Mouse (Mus musculus) MEL (cell line): Measurements from ENCODE around the gene Maml2. TPM values are rescaled to one million over a fixed set of nuclear protein-coding genes. Genes with fewer than 3 reads are reported as not detected.

Source experiments
- DNase-seq: peaks from one replicate; pipeline ENCODE4 v3.0.0; 2011; ENCODE audit warnings: low read depth, low spot score
- H3K27ac ChIP-seq: 2 replicates; pipeline ENCODE4 v1.5.1; 2012; ENCODE audit warnings: low read depth, mild to moderate bottlenecking, control low read depth, low read length, moderate library complexity; ENCODE audit not compliant: control insufficient read depth
- H3K27me3 ChIP-seq, 2 experiments: fragments of 150-350 bp in 1 of 2; sonication (generic) in 1 of 2; 2 replicates each; pipeline ENCODE4 v1.6.1; 2012; ENCODE audit warnings: low read length in 2 of 2, mild to moderate bottlenecking in 2 of 2, improper control_type of control experiment in 1 of 2, moderate library complexity in 1 of 2; ENCODE audit not compliant: insufficient read depth in 2 of 2, control insufficient read depth in 1 of 2
- H3K36me3 ChIP-seq, 2 experiments: 2 replicates each; pipeline ENCODE4 v1.6.1; 2012 to 2014; ENCODE audit warnings: low read length in 2 of 2, improper control_type of control experiment in 1 of 2, inconsistent platforms in 1 of 2, mild to moderate bottlenecking in 1 of 2; ENCODE audit not compliant: insufficient read depth in 2 of 2, control insufficient read depth in 1 of 2
- H3K4me1 ChIP-seq, 2 experiments: fragments of 150-350 bp in 1 of 2; sonication (generic) in 1 of 2; 2 replicates each; pipeline ENCODE4 v1.6.1; 2012; ENCODE audit warnings: low read length in 2 of 2, improper control_type of control experiment in 1 of 2, mild to moderate bottlenecking in 1 of 2; ENCODE audit not compliant: insufficient read depth in 2 of 2, control insufficient read depth in 1 of 2
- H3K4me3 ChIP-seq, 2 experiments: fragments of 150-350 bp in 1 of 2; sonication (generic) in 1 of 2; 2 replicates each; pipeline ENCODE4 v1.5.1; 2012; ENCODE audit warnings: low read depth in 2 of 2, low read length in 2 of 2, mild to moderate bottlenecking in 2 of 2, moderate library complexity in 2 of 2, control low read depth in 1 of 2, improper control_type of control experiment in 1 of 2; ENCODE audit not compliant: control insufficient read depth in 1 of 2, insufficient read depth in 1 of 2
- H3K79me2 ChIP-seq: 2 replicates; pipeline ENCODE4 v1.6.1; 2012; ENCODE audit warnings: mild to moderate bottlenecking, low read length, moderate library complexity; ENCODE audit not compliant: control insufficient read depth, poor library complexity, insufficient read depth
- H3K9ac ChIP-seq: 2 replicates; pipeline ENCODE4 v1.6.1; 2012; ENCODE audit warnings: low read depth, mild to moderate bottlenecking, control low read depth, low read length, moderate library complexity; ENCODE audit not compliant: control insufficient read depth, poor library complexity, severe bottlenecking
- H3K9me3 ChIP-seq: fragments of 150-350 bp; sonication (generic); replicated peaks from 2 replicates; pipeline ENCODE4 v1.6.1; 2012; ENCODE audit warnings: mild to moderate bottlenecking, low read length, improper control_type of control experiment, moderate library complexity; ENCODE audit not compliant: insufficient read depth
- BHLHE40 ChIP-seq: IDR thresholded peaks from 2 replicates; pipeline ENCODE4 v1.6.1; 2012; ENCODE audit warnings: low read depth, mild to moderate bottlenecking, inconsistent platforms, low read length, improper control_type of control experiment, borderline replicate concordance
- ELF1 ChIP-seq: IDR thresholded peaks from 2 replicates; pipeline ENCODE4 v1.6.1; 2014; ENCODE audit warnings: low read depth, mild to moderate bottlenecking, inconsistent platforms, low read length, improper control_type of control experiment, moderate library complexity
- EP300 ChIP-seq, 2 experiments: IDR thresholded peaks; 2 replicates each; pipeline ENCODE4 v1.6.1; 2011; ENCODE audit warnings: improper control_type of control experiment in 2 of 2, low read length in 2 of 2, low read depth in 1 of 2, mild to moderate bottlenecking in 1 of 2
- ETS1 ChIP-seq: IDR thresholded peaks from 2 replicates; pipeline ENCODE4 v1.6.1; 2012; ENCODE audit warnings: low read depth, mild to moderate bottlenecking, inconsistent platforms, low read length, improper control_type of control experiment, moderate library complexity
- GATA1 ChIP-seq: IDR thresholded peaks from 2 replicates; pipeline ENCODE4 v1.6.1; 2011; ENCODE audit warnings: low read depth, low read length, improper control_type of control experiment
- JUND ChIP-seq: IDR thresholded peaks from 2 replicates; pipeline ENCODE4 v1.6.1; 2011; ENCODE audit warnings: low read depth, mild to moderate bottlenecking, improper control_type of control experiment, low read length
- MAFK ChIP-seq: IDR thresholded peaks from 2 replicates; pipeline ENCODE4 v1.6.1; 2011; ENCODE audit warnings: low read depth, mild to moderate bottlenecking, low read length, improper control_type of control experiment, borderline replicate concordance
- MAZ ChIP-seq: IDR thresholded peaks from 2 replicates; pipeline ENCODE4 v1.6.1; 2012; ENCODE audit warnings: low read depth, mild to moderate bottlenecking, inconsistent platforms, low read length, improper control_type of control experiment
- MXI1 ChIP-seq: IDR thresholded peaks from 2 replicates; pipeline ENCODE4 v1.6.1; 2011; ENCODE audit warnings: mild to moderate bottlenecking, low read depth, low read length, improper control_type of control experiment
- MYB ChIP-seq: IDR thresholded peaks from 2 replicates; pipeline ENCODE4 v1.6.1; 2011; ENCODE audit warnings: mild to moderate bottlenecking, low read depth, low read length, improper control_type of control experiment
- MYC ChIP-seq: IDR thresholded peaks from 2 replicates; pipeline ENCODE4 v1.6.1; 2011; ENCODE audit warnings: low read depth, mild to moderate bottlenecking, low read length, improper control_type of control experiment, moderate library complexity
- RCOR1 ChIP-seq: IDR thresholded peaks from 2 replicates; pipeline ENCODE4 v1.6.1; 2012; ENCODE audit warnings: low read depth, mild to moderate bottlenecking, inconsistent platforms, low read length, improper control_type of control experiment
- TAL1 ChIP-seq: IDR thresholded peaks from 2 replicates; pipeline ENCODE4 v1.6.1; 2012; ENCODE audit warnings: mild to moderate bottlenecking, inconsistent platforms, low read length, moderate library complexity, mixed read lengths
- TCF12 ChIP-seq: IDR thresholded peaks from 2 replicates; pipeline ENCODE4 v1.6.1; 2014; ENCODE audit warnings: low read depth, mild to moderate bottlenecking, inconsistent platforms, low read length, improper control_type of control experiment, moderate library complexity
- USF1 ChIP-seq: IDR thresholded peaks from 2 replicates; pipeline ENCODE4 v1.6.1; 2014; ENCODE audit warnings: low read depth, mild to moderate bottlenecking, inconsistent platforms, low read length, improper control_type of control experiment, moderate library complexity
- ZC3H11A ChIP-seq: IDR thresholded peaks from 2 replicates; pipeline ENCODE4 v1.6.1; 2012; ENCODE audit warnings: low read depth, mild to moderate bottlenecking, inconsistent platforms, low read length, improper control_type of control experiment
- ZMIZ1 ChIP-seq: IDR thresholded peaks from 2 replicates; pipeline ENCODE4 v1.6.1; 2012; ENCODE audit warnings: low read depth, mild to moderate bottlenecking, inconsistent platforms, low read length, improper control_type of control experiment, moderate library complexity
- ZNF384 ChIP-seq: IDR thresholded peaks from 2 replicates; pipeline ENCODE4 v1.6.1; 2012; ENCODE audit warnings: low read depth, mild to moderate bottlenecking, inconsistent platforms, low read length, improper control_type of control experiment
- polyA plus RNA-seq, 2 experiments: library from polyadenylated mRNA; stranded (reverse) in 1 of 2; unstranded in 1 of 2; fragments of >175 nt in 1 of 2; fragments of >200 nt in 1 of 2; gene quantifications; 2 replicates each; pipeline versions ENCODE4 v1.2.1 to v1.2.4; 2012; ENCODE audit warnings: low replicate concordance in 2 of 2, low read depth in 1 of 2; ENCODE audit not compliant: insufficient read length in 2 of 2, insufficient read depth in 1 of 2, missing spikeins in 1 of 2
- total RNA-seq: library from RNA; depleted of rRNA; stranded (reverse); fragments of 300-350 nt; gene quantifications from 2 replicates; pipeline ENCODE4 v1.2.3, GENCODE M21; 2012

Gene Maml2
- total and polyA plus RNA-seq, 3 experiments = 0.08 to 0.47 TPM; not detected in 1

DNA sequence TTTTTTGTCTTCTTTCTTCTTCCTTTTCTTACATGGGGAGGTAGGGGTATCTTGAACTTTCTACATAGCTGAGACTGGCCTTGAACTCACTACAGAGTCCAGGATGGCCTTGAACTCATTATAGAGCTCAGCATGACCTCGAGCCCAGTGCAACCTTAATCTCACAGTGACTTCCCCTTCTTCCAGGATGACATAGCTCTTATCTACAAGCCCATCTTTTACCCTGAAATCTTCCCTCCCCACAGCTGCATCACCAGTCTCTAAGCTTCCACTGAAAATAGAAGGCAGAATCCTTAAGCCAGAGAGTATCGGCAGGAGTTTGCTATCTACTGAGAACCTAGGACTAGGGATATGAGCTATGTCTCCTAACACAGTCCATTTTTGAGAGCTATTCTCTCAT lies 375.5 kb downstream of the Maml2 start (continued):
- TF ChIP-seq MXI1 (peak; percentile 46; the same call in 1 of the 2 replicates), JUND (no peak), MYB (no peak), MYC (no peak), MAZ (no peak), ZC3H11A (no peak)

DNA sequence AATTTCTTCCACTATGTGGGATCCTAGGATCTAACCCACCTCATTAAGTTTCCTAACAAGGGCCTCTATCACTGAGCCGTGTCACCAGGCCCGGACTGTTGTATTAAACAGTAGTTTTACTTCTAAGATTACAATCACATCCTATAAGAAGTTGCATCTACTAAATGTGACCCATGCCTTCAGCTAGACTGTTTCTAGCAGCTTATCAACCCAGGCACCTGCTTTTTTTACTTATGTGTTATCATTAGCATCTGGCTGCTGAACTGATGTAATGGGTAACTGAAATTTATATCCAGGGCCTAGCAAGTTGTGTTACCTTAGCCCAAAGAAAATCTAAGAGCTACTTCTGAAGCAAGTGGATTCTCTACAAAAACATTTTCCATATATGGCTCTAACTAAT lies 380.3 kb downstream of the Maml2 start:
- Histone ChIP-seq H3K4me1 (peaks cover 30 to 32% of the 10 kb centered on the region in 2 experiments), H3K79me2 (no peaks in the 10 kb centered on the region), H3K36me3 (peaks cover 0 to 26% of the 10 kb centered on the region in 2 experiments; a peak in 2 of 4 replicates), H3K9me3 (no peaks in the 10 kb centered on the region), H3K4me3 (no peak overlapping the region), H3K27me3 (no peaks in the 10 kb centered on the region), H3K9ac (no peak overlapping the region), H3K27ac (peak overlapping the region; percentile 47)
- DNase-seq = peak; percentile 63
- TF ChIP-seq ZMIZ1 (no peak), TAL1 (no peak), ZNF384 (peak; percentile 56; the same call in 1 of the 2 replicates), MYB (peak; percentile 76; the same call in 1 of the 2 replicates), ETS1 (peak; percentile 85), BHLHE40 (0 out of 2 replicates have a peak, but pooled peaks have one; percentile 6), GATA1 (peak; percentile 85), MAFK (0 out of 2 replicates have a peak, but pooled peaks have one; percentile 35), TCF12 (peak; percentile 92), JUND (no peak), USF1 (0 out of 2 replicates have a peak, but pooled peaks have one; percentile 12), ELF1 (peak; percentile 22; the same call in 1 of the 2 replicates), MXI1 (peak; percentile 49; the same call in 1 of the 2 replicates), EP300 (IDR thresholded peaks at IDR 0.05; ENCODE audit: low read depth in 1 of 2, low read length in 2 of 2) (peak; percentile 76 to 93)

DNA sequence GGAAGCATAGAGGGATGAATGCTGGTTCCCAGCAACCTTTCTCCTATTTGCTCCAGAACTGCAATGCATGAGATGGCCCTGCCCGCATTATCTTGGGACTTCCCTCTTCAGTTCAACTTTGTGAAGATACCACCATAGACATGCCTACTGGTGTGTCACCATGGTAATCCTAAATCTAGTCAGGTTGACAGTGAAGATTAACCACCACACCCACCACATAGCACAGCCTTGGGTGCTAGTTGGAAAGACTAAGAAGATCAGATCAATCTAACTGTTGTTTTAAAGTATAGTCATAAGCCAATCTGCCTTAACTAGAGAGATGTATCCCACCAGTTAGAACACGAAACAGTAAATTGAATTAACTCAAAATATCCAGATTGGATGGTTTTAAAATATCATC lies 381.9 kb downstream of the Maml2 start:
- peaks cover 0 to 26% of the 10 kb centered on the region in 2 experiments; a peak in 2 of 4 replicates for H3K36me3 ChIP-seq
- TF ChIP-seq GATA1 (0 out of 2 replicates have a peak, but pooled peaks have one; percentile 8), ZNF384 (no peak), USF1 (no peak), MYB (no peak), RCOR1 (peak; percentile 11; the same call in 1 of the 2 replicates), EP300 (IDR thresholded peaks at IDR 0.05; ENCODE audit: low read depth in 1 of 2, low read length in 2 of 2) (peak in 1 of 2 experiments; percentile 43; a peak in 1 of 4 replicates)
- TF ChIP-seq, all 39 proteins: peak for 3
- DNase-seq = peak; percentile 58
- H3K27me3 ChIP-seq = no peaks in the 10 kb centered on the region; a peak in 1 of 4 replicates
- H3K9me3 ChIP-seq = no peaks in the 10 kb centered on the region
- peaks cover 26 to 32% of the 10 kb centered on the region in 2 experiments for H3K4me1 ChIP-seq
- no peak overlapping the region for H3K4me3 ChIP-seq
- H3K79me2 ChIP-seq = no peaks in the 10 kb centered on the region
- H3K27ac ChIP-seq = no peak overlapping the region
- H3K9ac ChIP-seq = no peak overlapping the region
